Mouse (Mus musculus) CH12.LX (cell line): ENCODE data around the gene 2610318N02Rik.

Experiments
- CTCF ChIP-seq, 2 experiments: IDR thresholded peaks in 1 of 2; conservative IDR thresholded peaks in 1 of 2; 2 replicates each; pipeline ENCODE4 v1.5.1; 2011 to 2012; ENCODE audit warnings: low read depth in 2 of 2, low read length in 2 of 2, improper control_type of control experiment in 1 of 2, inconsistent platforms in 1 of 2, mild to moderate bottlenecking in 1 of 2, moderate library complexity in 1 of 2
- EP300 ChIP-seq: IDR thresholded peaks from 2 replicates; pipeline ENCODE4 v1.6.1; 2011; ENCODE audit warnings: low read length, improper control_type of control experiment
- MXI1 ChIP-seq: IDR thresholded peaks from 2 replicates; pipeline ENCODE4 v1.6.1; 2011; ENCODE audit warnings: mild to moderate bottlenecking, low read depth, low read length, improper control_type of control experiment
- POLR2A ChIP-seq: IDR thresholded peaks from 2 replicates; pipeline ENCODE4 v1.6.1; 2011; ENCODE audit warnings: low read depth, mild to moderate bottlenecking, improper control_type of control experiment, low read length
- TCF12 ChIP-seq: IDR thresholded peaks from 2 replicates; pipeline ENCODE4 v1.6.1; 2014; ENCODE audit warnings: low read depth, mild to moderate bottlenecking, inconsistent platforms, low read length, improper control_type of control experiment

- peak; percentile 86 for TF ChIP-seq TCF12
- no peak for TF ChIP-seq EP300
- peak; percentile 98 for TF ChIP-seq POLR2A
- peak in 1 of 2 experiments; percentile 50; a peak in 2 of 4 replicates for TF ChIP-seq CTCF (conservative IDR thresholded peaks at IDR 0.05 in 1 of 2, IDR thresholded peaks at IDR 0.05 in 1 of 2; ENCODE audit: low read depth in 2 of 2, low read length in 2 of 2)
- TF ChIP-seq MXI1 = peak; percentile 76; the same call in 1 of the 2 replicates
Measured at GRCm38 (mm10) chr16:17132089-17132905, 7.3 kb upstream of the 2610318N02Rik start, which contains the start of gene Sdf2l1.
